Mouse (Mus musculus) central nervous system, embryonic 18 days (tissue): ENCODE data around the gene H2-M10.2. TPM values are rescaled to one million over a fixed set of nuclear protein-coding genes. Genes with fewer than 3 reads are reported as not detected.

Source experiments
- polyA plus RNA-seq: library from polyadenylated mRNA; depleted of rRNA; stranded (reverse); fragments of >200 nt; gene quantifications from 2 replicates; pipeline ENCODE4 v1.2.3, GENCODE M21; 2012; rRNA removed

H2-M10.2 gene
- polyA plus RNA-seq = not detected in 2 replicates

GRCm38 (mm10) chr17:36286390-36286789, at the start of gene H2-M10.2:
TSS of gene H2-M10.2 (minus strand) at chr17:36286490.

GRCm38 (mm10) chr17:36326055-36326454, 39.8 kb upstream of the H2-M10.2 start, which contains the start of gene H2-M10.1:
TSS of gene H2-M10.1 (minus strand) at chr17:36326155.

GRCm38 (mm10) chr17:36271586-36272256, 14.6 kb downstream of the H2-M10.2 start, which contains the start of gene Trim39:
TSS of gene Trim39 (minus strand) at chr17:36272247.

GRCm38 (mm10) chr17:36257969-36258368, 28.3 kb downstream of the H2-M10.2 start, which contains the start of gene Rpp21:
TSS of gene Rpp21 (minus strand) at chr17:36258069.

Other genes starting within 250 kb of the H2-M10.2 start
- 8.2 and 8.8 TPM in 2 replicates for gene H2-T22, start 243.7 kb downstream of the H2-M10.2 start, polyA plus RNA-seq
- gene Gm6034, start 243.5 kb downstream of the H2-M10.2 start, polyA plus RNA-seq = not detected in 2 replicates
- 0.04 TPM in 1 of 2 replicates, not detected in the other for gene Gm11127, start 228.1 kb downstream of the H2-M10.2 start, polyA plus RNA-seq
- gene Gm19684, start 164.8 kb downstream of the H2-M10.2 start, polyA plus RNA-seq = not detected in 2 replicates
- gene Gm7030, start 157.1 kb downstream of the H2-M10.2 start, polyA plus RNA-seq = not detected in 2 replicates
- gene Gm8909, start 118.0 kb downstream of the H2-M10.2 start, polyA plus RNA-seq = not detected in 2 replicates
- not detected in 2 replicates for gene H2-T3, start 96.2 kb downstream of the H2-M10.2 start, polyA plus RNA-seq
- 103 and 109 TPM in 2 replicates for gene Rpp21, start 28.4 kb downstream of the H2-M10.2 start, polyA plus RNA-seq
- gene Trim39, start 14.2 kb downstream of the H2-M10.2 start, polyA plus RNA-seq = 42.3 and 44.5 TPM in 2 replicates
- not detected in 2 replicates for gene H2-M10.1, start 39.7 kb upstream of the H2-M10.2 start, polyA plus RNA-seq
- not detected in 2 replicates for gene H2-M10.3, start 81.9 kb upstream of the H2-M10.2 start, polyA plus RNA-seq
- not detected in 2 replicates for gene H2-M10.4, start 175.8 kb upstream of the H2-M10.2 start, polyA plus RNA-seq